Mouse (Mus musculus) erythroblast, embryonic 14.5 days (primary cell): ENCODE data around the gene Plcb2. TPM values are rescaled to one million over a fixed set of nuclear protein-coding genes. Genes with fewer than 3 reads are reported as not detected.
A peak's percentile ranks its signal among the peaks of the same experiment; 100 is the strongest.

Experiments
- H3K27me3 ChIP-seq: 2 replicates; pipeline ENCODE4 v1.6.1; 2012; ENCODE audit warnings: inconsistent platforms; ENCODE audit not compliant: control insufficient read depth
- H3K36me3 ChIP-seq: 2 replicates; pipeline ENCODE4 v1.6.1; 2012; ENCODE audit warnings: mild to moderate bottlenecking, inconsistent platforms; ENCODE audit not compliant: control insufficient read depth
- H3K4me1 ChIP-seq: 2 replicates; pipeline ENCODE4 v1.6.1; 2012; ENCODE audit warnings: inconsistent platforms; ENCODE audit not compliant: control insufficient read depth
- H3K4me3 ChIP-seq: replicated peaks from 2 replicates; pipeline ENCODE3; 2012; ENCODE audit warnings: moderate library complexity, mild to moderate bottlenecking, inconsistent platforms
- H3K9me3 ChIP-seq: 2 replicates; pipeline ENCODE4 v1.6.1; 2012; ENCODE audit warnings: low read length, inconsistent platforms, mixed read lengths; ENCODE audit not compliant: control insufficient read depth
- GATA1 ChIP-seq: IDR thresholded peaks from 2 replicates; pipeline ENCODE4 v1.6.1; 2012; ENCODE audit warnings: low read length, inconsistent platforms, mixed read lengths
- TAL1 ChIP-seq: IDR thresholded peaks from 3 replicates; pipeline ENCODE4 v1.6.1; 2012; ENCODE audit warnings: low read length, inconsistent platforms, mixed read lengths
- polyA plus RNA-seq: library from polyadenylated mRNA; stranded (reverse); fragments of >175 nt; gene quantifications from 2 replicates; pipeline ENCODE4 v1.2.3, GENCODE M21; 2012

The Plcb2 gene
- polyA plus RNA-seq, 1 experiment, result 0.07 TPM

- H3K9me3 ChIP-seq, result no peaks in the 10 kb centered on the region
- peaks cover 2% of the 10 kb centered on the region for H3K36me3 ChIP-seq
- H3K4me3 ChIP-seq, result peak overlapping the region; percentile 59
- H3K27me3 ChIP-seq, result no peaks in the 10 kb centered on the region; the same call in 1 of the 2 replicates
- TF ChIP-seq GATA1 (peak; percentile 59), TAL1 (no peak)
- peaks cover 91% of the 10 kb centered on the region for H3K4me1 ChIP-seq
Observed at GRCm38 (mm10) chr2:118659998-118660452, 68.2 kb downstream of the Plcb2 start.

- H3K4me1 ChIP-seq, result peaks cover 87% of the 10 kb centered on the region
- TF ChIP-seq TAL1, result no peak
- peak; percentile 75 for TF ChIP-seq GATA1
- H3K9me3 ChIP-seq, result no peaks in the 10 kb centered on the region
- H3K36me3 ChIP-seq, result peaks cover 2% of the 10 kb centered on the region
- H3K4me3 ChIP-seq, result peak overlapping the region; percentile 59
- H3K27me3 ChIP-seq, result no peaks in the 10 kb centered on the region; the same call in 1 of the 2 replicates
Observed at GRCm38 (mm10) chr2:118659493-118659892, 68.7 kb downstream of the Plcb2 start.

GRCm38 (mm10) chr2:118659077-118659476 is 69.2 kb downstream of the Plcb2 start:
- TF ChIP-seq TAL1 (no peak), GATA1 (no peak)
- Histone ChIP-seq H3K36me3 (peaks cover 2% of the 10 kb centered on the region), H3K27me3 (no peaks in the 10 kb centered on the region; the same call in 1 of the 2 replicates), H3K4me3 (peak overlapping the region; percentile 59), H3K4me1 (peaks cover 85% of the 10 kb centered on the region), H3K9me3 (no peaks in the 10 kb centered on the region)

DNA sequence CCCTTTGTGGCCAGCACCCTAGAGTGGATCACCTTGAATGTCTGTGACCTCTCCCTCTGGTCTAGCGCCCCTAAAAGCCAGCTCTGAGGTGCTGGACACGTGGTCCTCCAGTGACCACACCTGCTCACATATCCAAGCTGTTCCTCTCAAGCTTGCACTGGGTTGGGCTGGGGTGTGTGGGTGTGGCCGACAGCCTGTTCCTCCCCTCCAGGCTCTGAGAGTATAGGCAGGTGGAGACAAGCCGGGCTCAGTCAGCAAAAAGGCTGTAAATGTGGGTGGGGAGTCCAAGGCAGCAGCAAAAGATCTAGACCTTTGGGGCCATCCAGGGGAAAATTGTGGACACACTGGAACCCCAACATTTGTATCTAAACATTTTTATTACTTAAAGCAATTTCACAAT is 69.8 kb downstream of the Plcb2 start:
- no peaks in the 10 kb centered on the region; the same call in 1 of the 2 replicates for H3K27me3 ChIP-seq
- TF ChIP-seq GATA1 (no peak), TAL1 (no peak)
- peaks cover 79% of the 10 kb centered on the region for H3K4me1 ChIP-seq
- peak overlapping the region; percentile 59 for H3K4me3 ChIP-seq
- H3K36me3 ChIP-seq, result peaks cover 2% of the 10 kb centered on the region
- no peaks in the 10 kb centered on the region for H3K9me3 ChIP-seq

Other genes starting within 250 kb of the Plcb2 start
- 4.5 and 5.8 TPM in 2 replicates for gene Srp14, start 248.7 kb downstream of the Plcb2 start, polyA plus RNA-seq
- 0.18 TPM in 1 of 2 replicates, not detected in the other for gene Bmf, start 178.8 kb downstream of the Plcb2 start, polyA plus RNA-seq
- 1.7 and 1.9 TPM in 2 replicates for gene Bub1b, start 130.2 kb downstream of the Plcb2 start, polyA plus RNA-seq
- 0.42 and 0.64 TPM in 2 replicates for gene Pak6, start 65.1 kb downstream of the Plcb2 start, polyA plus RNA-seq
- 0.01 TPM in 1 of 2 replicates, not detected in the other for gene Ankrd63, start 24.5 kb downstream of the Plcb2 start, polyA plus RNA-seq
- 2.5 and 3.0 TPM in 2 replicates for gene Inafm2, start 17.3 kb upstream of the Plcb2 start, polyA plus RNA-seq
- not detected in 2 replicates for gene Ccdc9b, start 34.2 kb upstream of the Plcb2 start, polyA plus RNA-seq
- not detected in 2 replicates for gene Phgr1, start 44.3 kb upstream of the Plcb2 start, polyA plus RNA-seq
- gene Disp2, start 51.3 kb upstream of the Plcb2 start, polyA plus RNA-seq, result 0.02 TPM in 1 of 2 replicates, not detected in the other
- 26.7 and 32.4 TPM in 2 replicates for gene Knstrn, start 85.6 kb upstream of the Plcb2 start, polyA plus RNA-seq
- gene Ivd, start 133.5 kb upstream of the Plcb2 start, polyA plus RNA-seq, result 0.30 and 0.45 TPM in 2 replicates
- 4.0 and 5.7 TPM in 2 replicates for gene Bahd1, start 171.9 kb upstream of the Plcb2 start, polyA plus RNA-seq
- 0.14 and 0.15 TPM in 2 replicates for gene Chst14, start 198.1 kb upstream of the Plcb2 start, polyA plus RNA-seq